Mouse (Mus musculus): ENCODE measurements around the gene Ttc28.

- TF ChIP-seq POLR2A (IDR thresholded peaks at IDR 0.05; ENCODE audit: control insufficient read depth, extremely low read depth, insufficient read depth, low read length, poor library complexity) (no peak), CTCF (IDR thresholded peaks at IDR 0.05; ENCODE audit: borderline replicate concordance, control insufficient read depth, extremely low read depth, insufficient read depth, low read length, poor library complexity) (no peak)
Measured at GRCm38 (mm10) chr5:111138239-111138833, 258.7 kb downstream of the Ttc28 start.
